Mouse (Mus musculus) testis, adult 2 months (tissue): ENCODE data around the gene Cand2.

Experiments
- CTCF ChIP-seq: fragments of 200-500 bp; IDR thresholded peaks from 2 replicates; pipeline ENCODE4 v1.5.1; 2012; ENCODE audit warnings: low read depth, mild to moderate bottlenecking, inconsistent platforms, low read length, moderate library complexity; ENCODE audit not compliant: control insufficient read depth, insufficient read depth, insufficient replicate concordance
- POLR2A ChIP-seq: fragments of 200-500 bp; IDR thresholded peaks from 2 replicates; pipeline ENCODE4 v1.6.1; 2012; ENCODE audit warnings: low read depth, mild to moderate bottlenecking, inconsistent platforms, low read length, moderate library complexity; ENCODE audit not compliant: control insufficient read depth

- TF ChIP-seq CTCF (no peak), POLR2A (no peak)
These were observed 28.0 kb upstream of the Cand2 start for GRCm38 (mm10) chr6:115746326-115746725.
